Mouse (Mus musculus) MEL (cell line): ENCODE data around the gene Asxl2. TPM values are rescaled to one million over a fixed set of nuclear protein-coding genes. Genes with fewer than 3 reads are reported as not detected.

Experiments
- DNase-seq: peaks from one replicate; pipeline ENCODE4 v3.0.0; 2011; ENCODE audit warnings: low read depth, low spot score
- H3K27ac ChIP-seq: 2 replicates; pipeline ENCODE4 v1.5.1; 2012; ENCODE audit warnings: low read depth, mild to moderate bottlenecking, control low read depth, low read length, moderate library complexity; ENCODE audit not compliant: control insufficient read depth
- H3K27me3 ChIP-seq, 2 experiments: fragments of 150-350 bp in 1 of 2; sonication (generic) in 1 of 2; 2 replicates each; pipeline ENCODE4 v1.6.1; 2012; ENCODE audit warnings: low read length in 2 of 2, mild to moderate bottlenecking in 2 of 2, improper control_type of control experiment in 1 of 2, moderate library complexity in 1 of 2; ENCODE audit not compliant: insufficient read depth in 2 of 2, control insufficient read depth in 1 of 2
- H3K36me3 ChIP-seq, 2 experiments: 2 replicates each; pipeline ENCODE4 v1.6.1; 2012 to 2014; ENCODE audit warnings: low read length in 2 of 2, improper control_type of control experiment in 1 of 2, inconsistent platforms in 1 of 2, mild to moderate bottlenecking in 1 of 2; ENCODE audit not compliant: insufficient read depth in 2 of 2, control insufficient read depth in 1 of 2
- H3K4me1 ChIP-seq, 2 experiments: fragments of 150-350 bp in 1 of 2; sonication (generic) in 1 of 2; 2 replicates each; pipeline ENCODE4 v1.6.1; 2012; ENCODE audit warnings: low read length in 2 of 2, improper control_type of control experiment in 1 of 2, mild to moderate bottlenecking in 1 of 2; ENCODE audit not compliant: insufficient read depth in 2 of 2, control insufficient read depth in 1 of 2
- H3K4me3 ChIP-seq, 2 experiments: fragments of 150-350 bp in 1 of 2; sonication (generic) in 1 of 2; 2 replicates each; pipeline ENCODE4 v1.5.1; 2012; ENCODE audit warnings: low read depth in 2 of 2, low read length in 2 of 2, mild to moderate bottlenecking in 2 of 2, moderate library complexity in 2 of 2, control low read depth in 1 of 2, improper control_type of control experiment in 1 of 2; ENCODE audit not compliant: control insufficient read depth in 1 of 2, insufficient read depth in 1 of 2
- H3K79me2 ChIP-seq: 2 replicates; pipeline ENCODE4 v1.6.1; 2012; ENCODE audit warnings: mild to moderate bottlenecking, low read length, moderate library complexity; ENCODE audit not compliant: control insufficient read depth, poor library complexity, insufficient read depth
- H3K9ac ChIP-seq: 2 replicates; pipeline ENCODE4 v1.6.1; 2012; ENCODE audit warnings: low read depth, mild to moderate bottlenecking, control low read depth, low read length, moderate library complexity; ENCODE audit not compliant: control insufficient read depth, poor library complexity, severe bottlenecking
- H3K9me3 ChIP-seq: fragments of 150-350 bp; sonication (generic); replicated peaks from 2 replicates; pipeline ENCODE4 v1.6.1; 2012; ENCODE audit warnings: mild to moderate bottlenecking, low read length, improper control_type of control experiment, moderate library complexity; ENCODE audit not compliant: insufficient read depth
- BHLHE40 ChIP-seq: IDR thresholded peaks from 2 replicates; pipeline ENCODE4 v1.6.1; 2012; ENCODE audit warnings: low read depth, mild to moderate bottlenecking, inconsistent platforms, low read length, improper control_type of control experiment, borderline replicate concordance
- CHD2 ChIP-seq: IDR thresholded peaks from 2 replicates; pipeline ENCODE4 v1.6.1; 2011; ENCODE audit warnings: low read length, improper control_type of control experiment
- E2F4 ChIP-seq: IDR thresholded peaks from 2 replicates; pipeline ENCODE4 v1.6.1; 2011; ENCODE audit warnings: low read depth, low read length, improper control_type of control experiment, borderline replicate concordance
- GABPA ChIP-seq: IDR thresholded peaks from 2 replicates; pipeline ENCODE4 v1.6.1; 2012; ENCODE audit warnings: low read depth, mild to moderate bottlenecking, inconsistent platforms, low read length, improper control_type of control experiment, moderate library complexity
- GATA1 ChIP-seq: IDR thresholded peaks from 2 replicates; pipeline ENCODE4 v1.6.1; 2011; ENCODE audit warnings: low read depth, low read length, improper control_type of control experiment
- HCFC1 ChIP-seq: IDR thresholded peaks from 2 replicates; pipeline ENCODE4 v1.6.1; 2012; ENCODE audit warnings: low read depth, mild to moderate bottlenecking, inconsistent platforms, low read length, improper control_type of control experiment, moderate library complexity
- JUND ChIP-seq: IDR thresholded peaks from 2 replicates; pipeline ENCODE4 v1.6.1; 2011; ENCODE audit warnings: low read depth, mild to moderate bottlenecking, improper control_type of control experiment, low read length
- KAT2A ChIP-seq: conservative IDR thresholded peaks from 2 replicates; pipeline ENCODE4 v1.6.1; 2012; ENCODE audit warnings: low read depth, low read length, improper control_type of control experiment, inconsistent platforms
- MAFK ChIP-seq: IDR thresholded peaks from 2 replicates; pipeline ENCODE4 v1.6.1; 2011; ENCODE audit warnings: low read depth, mild to moderate bottlenecking, low read length, improper control_type of control experiment, borderline replicate concordance
- MAX ChIP-seq: IDR thresholded peaks from 2 replicates; pipeline ENCODE4 v1.6.1; 2011; ENCODE audit warnings: low read length, improper control_type of control experiment
- MXI1 ChIP-seq: IDR thresholded peaks from 2 replicates; pipeline ENCODE4 v1.6.1; 2011; ENCODE audit warnings: mild to moderate bottlenecking, low read depth, low read length, improper control_type of control experiment
- MYB ChIP-seq: IDR thresholded peaks from 2 replicates; pipeline ENCODE4 v1.6.1; 2011; ENCODE audit warnings: mild to moderate bottlenecking, low read depth, low read length, improper control_type of control experiment
- MYC ChIP-seq: IDR thresholded peaks from 2 replicates; pipeline ENCODE4 v1.6.1; 2011; ENCODE audit warnings: low read depth, mild to moderate bottlenecking, low read length, improper control_type of control experiment, moderate library complexity
- NRF1 ChIP-seq: IDR thresholded peaks from 2 replicates; pipeline ENCODE4 v1.6.1; 2014; ENCODE audit warnings: low read depth, mild to moderate bottlenecking, inconsistent platforms, low read length, improper control_type of control experiment, moderate library complexity; ENCODE audit not compliant: poor library complexity, insufficient read depth, severe bottlenecking
- POLR2AphosphoS5 ChIP-seq: IDR thresholded peaks from 2 replicates; pipeline ENCODE4 v1.6.1; 2012; ENCODE audit warnings: low read depth, borderline replicate concordance, mild to moderate bottlenecking, inconsistent platforms, low read length, moderate library complexity, mixed read lengths
- RCOR1 ChIP-seq: IDR thresholded peaks from 2 replicates; pipeline ENCODE4 v1.6.1; 2012; ENCODE audit warnings: low read depth, mild to moderate bottlenecking, inconsistent platforms, low read length, improper control_type of control experiment
- SIN3A ChIP-seq: IDR thresholded peaks from 2 replicates; pipeline ENCODE4 v1.6.1; 2012; ENCODE audit warnings: low read length, improper control_type of control experiment, inconsistent platforms
- TBP ChIP-seq: IDR thresholded peaks from 2 replicates; pipeline ENCODE4 v1.8.0; 2011; ENCODE audit warnings: low read depth, low read length, improper control_type of control experiment
- UBTF ChIP-seq: IDR thresholded peaks from 2 replicates; pipeline ENCODE4 v1.6.1; 2012; ENCODE audit warnings: low read depth, mild to moderate bottlenecking, inconsistent platforms, low read length, improper control_type of control experiment, moderate library complexity, borderline replicate concordance; ENCODE audit not compliant: insufficient read depth
- ZC3H11A ChIP-seq: IDR thresholded peaks from 2 replicates; pipeline ENCODE4 v1.6.1; 2012; ENCODE audit warnings: low read depth, mild to moderate bottlenecking, inconsistent platforms, low read length, improper control_type of control experiment
- ZKSCAN1 ChIP-seq: IDR thresholded peaks from 2 replicates; pipeline ENCODE4 v1.6.1; 2012; ENCODE audit warnings: low read depth, mild to moderate bottlenecking, inconsistent platforms, low read length, improper control_type of control experiment, moderate library complexity
- polyA plus RNA-seq, 2 experiments: library from polyadenylated mRNA; stranded (reverse) in 1 of 2; unstranded in 1 of 2; fragments of >175 nt in 1 of 2; fragments of >200 nt in 1 of 2; gene quantifications; 2 replicates each; pipeline versions ENCODE4 v1.2.1 to v1.2.4; 2012; ENCODE audit warnings: low replicate concordance in 2 of 2, low read depth in 1 of 2; ENCODE audit not compliant: insufficient read length in 2 of 2, insufficient read depth in 1 of 2, missing spikeins in 1 of 2
- total RNA-seq: library from RNA; depleted of rRNA; stranded (reverse); fragments of 300-350 nt; gene quantifications from 2 replicates; pipeline ENCODE4 v1.2.3, GENCODE M21; 2012

Asxl2 gene
- total and polyA plus RNA-seq, 3 experiments: 18.8 to 62.0 (median 26.2) TPM

- Histone ChIP-seq H3K36me3 (peaks cover 0 to 2% of the 10 kb centered on the region in 2 experiments; a peak in 1 of 4 replicates), H3K27me3 (no peaks in the 10 kb centered on the region), H3K9ac (no peak overlapping the region), H3K4me3 (no peak overlapping the region), H3K27ac (no peak overlapping the region), H3K4me1 (0 out of 4 replicates have a peak, but pooled peaks cover 0 to 2% of the 10 kb centered on the region in 2 experiments), H3K9me3 (no peaks in the 10 kb centered on the region), H3K79me2 (no peaks in the 10 kb centered on the region)
- no peak for DNase-seq
- TF ChIP-seq CHD2: no peak
These were observed 118.8 kb downstream of the Asxl2 start for GRCm38 (mm10) chr12:3545451-3545850.

- no peak for DNase-seq
- Histone ChIP-seq H3K9me3 (no peaks in the 10 kb centered on the region), H3K79me2 (no peaks in the 10 kb centered on the region), H3K4me1 (0 out of 4 replicates have a peak, but pooled peaks cover 0 to 2% of the 10 kb centered on the region in 2 experiments), H3K36me3 (peaks cover 0 to 2% of the 10 kb centered on the region in 2 experiments; a peak in 1 of 4 replicates)
- TF ChIP-seq POLR2AphosphoS5 (no peak), MYC (no peak), JUND (no peak), MAX (no peak), ZC3H11A (no peak), GATA1 (no peak), CHD2 (no peak), NRF1 (no peak), MXI1 (no peak), TBP (no peak), GABPA (no peak), RCOR1 (no peak), MAFK (no peak)
- TF ChIP-seq, all 39 proteins: peak for 0
- no peak overlapping the region for H3K9ac ChIP-seq
- no peak overlapping the region for H3K27ac ChIP-seq
- no peak overlapping the region for H3K4me3 ChIP-seq
- H3K27me3 ChIP-seq: no peaks in the 10 kb centered on the region
These were observed 119.5 kb downstream of the Asxl2 start for GRCm38 (mm10) chr12:3546121-3546658.

- Histone ChIP-seq H3K4me3 (no peak overlapping the region), H3K27ac (no peak overlapping the region), H3K4me1 (0 out of 4 replicates have a peak, but pooled peaks cover 0 to 2% of the 10 kb centered on the region in 2 experiments), H3K27me3 (no peaks in the 10 kb centered on the region), H3K79me2 (no peaks in the 10 kb centered on the region), H3K36me3 (peaks cover 0 to 2% of the 10 kb centered on the region in 2 experiments; a peak in 1 of 4 replicates), H3K9ac (no peak overlapping the region), H3K9me3 (no peaks in the 10 kb centered on the region)
- DNase-seq: no peak
- TF ChIP-seq MYC (no peak), CHD2 (no peak), SIN3A (no peak), RCOR1 (no peak), MXI1 (no peak), KAT2A (no peak), ZKSCAN1 (no peak), HCFC1 (no peak), E2F4 (no peak), ZC3H11A (no peak), UBTF (no peak), BHLHE40 (no peak), MYB (no peak)
These were observed 120.1 kb downstream of the Asxl2 start for GRCm38 (mm10) chr12:3546781-3547180.
